Mouse (Mus musculus) thymus, postnatal 25 days (tissue): Measurements from ENCODE around the gene Fam166a.

ENCODE experiments used
- DNase-seq: peaks from one replicate; pipeline ENCODE4 v3.0.0; 2022

The Fam166a gene

GRCm38 (mm10) chr2:25185625-25186574 lies 32.6 kb upstream of the Fam166a start:
- peak; percentile 63 for DNase-seq

DNA sequence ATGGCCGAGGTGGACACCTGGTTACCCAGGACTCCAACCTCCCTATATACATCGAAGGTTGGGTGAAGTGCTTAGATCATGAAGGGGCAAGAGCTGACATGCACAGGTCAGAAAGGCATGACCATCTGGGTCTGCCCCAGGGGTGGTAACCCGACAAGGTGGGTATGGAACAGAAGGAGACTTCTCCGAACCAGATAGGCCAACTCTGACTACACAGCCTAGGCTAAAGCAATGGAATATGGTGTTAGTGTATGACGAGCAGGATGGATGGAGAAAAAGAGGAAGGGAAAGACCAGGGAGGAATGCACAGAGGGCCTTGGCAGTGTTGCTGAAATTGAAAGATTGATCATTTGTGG lies 32.0 kb upstream of the Fam166a start:
- no peak for DNase-seq

GRCm38 (mm10) chr2:25187841-25188240 lies 30.7 kb upstream of the Fam166a start:
- no peak for DNase-seq

DNA sequence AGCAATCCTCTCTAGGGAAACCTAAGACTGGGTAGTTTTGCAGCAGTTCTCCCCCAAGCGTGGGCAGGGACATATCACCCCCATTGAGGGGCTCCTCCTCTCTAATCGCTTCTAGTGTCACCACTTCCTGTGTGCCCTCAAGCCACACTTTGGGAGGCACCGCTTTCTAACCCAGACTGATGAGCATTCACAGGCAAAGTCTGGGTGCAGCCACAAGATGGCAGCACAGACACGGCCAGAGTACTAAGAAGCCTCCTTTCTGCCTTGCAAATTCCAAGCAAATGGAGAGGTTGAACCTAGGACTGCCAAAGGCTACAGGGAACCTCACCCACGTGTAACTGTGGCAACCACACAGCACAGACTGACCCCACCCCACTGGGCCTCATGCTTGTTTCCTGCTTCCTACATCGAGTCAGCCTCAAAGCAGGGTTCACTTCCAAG lies 25.2 kb upstream of the Fam166a start:
- DNase-seq, result peak; percentile 86

GRCm38 (mm10) chr2:25194006-25194405 lies 24.5 kb upstream of the Fam166a start:
- DNase-seq, result no peak

DNA sequence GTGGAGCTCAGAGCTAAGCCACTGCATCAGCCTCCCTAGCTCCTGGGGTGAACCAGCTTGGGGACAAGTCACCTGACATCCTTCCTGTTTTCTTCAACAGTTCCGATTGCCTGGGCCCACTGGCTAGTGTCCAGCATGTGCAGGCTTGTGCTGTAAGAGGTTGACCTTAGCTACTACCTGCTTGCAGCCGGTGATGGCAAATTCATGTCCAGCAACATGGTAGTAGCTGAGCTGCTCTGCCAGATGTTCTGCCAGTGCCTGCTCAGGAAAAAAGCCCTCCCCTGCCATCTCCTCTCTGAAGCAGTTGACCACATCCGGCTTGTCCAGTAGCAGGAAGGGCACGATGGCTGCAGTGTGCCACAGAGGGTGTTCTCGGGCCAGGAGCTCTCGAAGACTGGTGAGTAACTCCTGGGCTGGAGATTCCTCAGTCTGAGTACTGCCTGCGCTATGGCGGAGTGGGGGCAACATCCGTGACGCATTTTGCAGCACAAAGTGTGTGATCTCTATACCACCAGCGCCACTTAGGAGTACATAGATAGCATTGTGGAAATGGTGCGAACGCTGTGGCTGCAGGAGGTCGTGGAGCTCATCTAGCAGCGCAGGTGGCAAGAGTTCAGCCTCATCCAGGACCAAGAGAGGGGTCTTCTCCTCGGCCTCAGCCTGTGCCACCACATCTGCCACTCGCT lies 23.9 kb upstream of the Fam166a start:
- DNase-seq, result peak; percentile 47

- peak; percentile 74 for DNase-seq
These were observed 23.1 kb upstream of the Fam166a start for GRCm38 (mm10) chr2:25195211-25196156.

DNA sequence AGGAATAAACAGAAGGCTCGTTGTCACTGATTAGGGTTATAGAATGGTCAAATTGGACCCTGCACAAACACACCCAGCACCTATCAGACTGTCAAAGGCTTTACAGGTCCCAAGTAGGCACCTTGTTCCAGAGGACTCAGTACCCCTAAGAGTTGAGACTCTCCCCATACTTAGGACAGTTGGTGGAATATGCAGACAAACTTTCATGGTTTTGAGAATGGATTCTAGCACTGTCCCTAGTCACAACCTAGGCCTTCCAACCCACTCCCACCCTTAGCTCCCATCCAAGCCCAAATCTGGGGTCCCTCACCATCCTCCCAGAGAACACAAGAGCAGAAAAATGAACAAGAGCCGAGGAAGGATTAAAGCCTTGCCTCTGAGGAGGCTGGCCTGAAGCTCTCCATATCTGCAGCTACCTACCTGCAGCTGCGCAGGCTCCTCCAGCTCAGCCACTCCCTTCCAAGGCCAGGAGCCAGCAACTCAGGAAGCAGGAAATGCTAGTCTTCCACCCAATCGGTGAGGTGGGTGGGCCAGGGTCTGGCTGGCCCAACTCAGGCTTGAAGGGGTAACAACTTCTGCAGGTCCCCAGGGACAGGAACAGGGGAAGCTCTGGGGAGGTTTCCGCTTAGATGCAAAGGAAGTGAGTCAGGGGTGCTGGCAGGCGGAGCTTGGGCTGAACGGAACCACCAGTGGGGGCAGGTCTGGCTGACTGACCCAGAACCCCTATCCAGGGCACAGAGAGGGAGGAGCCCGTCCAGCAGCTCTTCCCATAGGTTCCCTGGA lies 22.2 kb upstream of the Fam166a start, which contains the start of gene Tor4a:
TSS of gene Tor4a (minus strand) at position 715 of the 783 bp plus-strand sequence.
- peak; percentile 78 for DNase-seq

GRCm38 (mm10) chr2:25197191-25197590 lies 21.4 kb upstream of the Fam166a start:
- DNase-seq, result no peak

GRCm38 (mm10) chr2:25197946-25198345 lies 20.6 kb upstream of the Fam166a start:
- no peak for DNase-seq

DNA sequence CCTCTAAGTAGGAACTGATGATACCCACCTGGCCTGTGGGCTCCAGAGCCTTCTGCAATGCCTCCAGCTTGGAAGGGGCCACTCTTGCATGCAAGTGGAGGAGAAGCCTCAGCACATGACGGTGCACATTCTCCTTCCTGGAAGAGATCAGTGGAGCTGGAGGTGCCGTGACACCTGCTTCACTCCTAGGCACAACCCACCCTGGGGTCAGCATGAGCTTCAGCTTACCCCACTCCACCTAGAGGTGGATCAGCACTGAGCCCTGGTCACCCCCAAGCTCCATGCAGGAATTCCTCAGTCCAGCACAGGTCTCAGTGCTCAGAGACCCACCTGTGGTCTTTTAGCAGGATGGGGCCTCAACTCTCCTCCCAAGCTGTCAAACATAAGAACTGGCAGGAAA lies 17.9 kb upstream of the Fam166a start:
- DNase-seq, result no peak

DNA sequence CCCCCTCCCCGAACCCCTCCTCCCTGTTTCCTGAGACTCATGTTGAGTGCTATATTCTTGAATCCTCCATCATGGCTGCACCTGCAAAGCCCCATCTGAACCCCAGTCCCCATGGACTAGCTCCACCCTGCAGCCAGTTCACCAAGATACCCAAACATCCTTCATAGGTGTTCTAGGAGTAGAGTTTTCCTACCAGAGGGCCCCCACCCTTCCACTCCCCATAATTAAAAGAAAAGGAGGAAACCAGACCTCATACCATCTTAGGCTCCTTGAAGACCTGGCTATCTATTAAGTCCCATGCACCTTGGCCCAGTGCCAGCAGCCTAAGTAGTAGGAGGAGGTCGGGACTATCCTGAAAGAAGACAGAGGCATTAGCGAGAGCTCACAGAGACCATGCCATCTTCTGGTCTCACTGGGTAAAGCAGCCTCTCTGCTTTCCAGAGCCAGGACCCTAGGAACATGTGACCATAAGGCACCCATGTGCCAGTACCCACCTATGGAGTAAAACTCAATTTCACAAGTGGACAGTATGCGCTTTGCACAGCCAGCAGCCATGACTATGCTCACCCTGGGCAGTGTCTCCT lies 14.8 kb upstream of the Fam166a start:
- DNase-seq, result no peak

DNA sequence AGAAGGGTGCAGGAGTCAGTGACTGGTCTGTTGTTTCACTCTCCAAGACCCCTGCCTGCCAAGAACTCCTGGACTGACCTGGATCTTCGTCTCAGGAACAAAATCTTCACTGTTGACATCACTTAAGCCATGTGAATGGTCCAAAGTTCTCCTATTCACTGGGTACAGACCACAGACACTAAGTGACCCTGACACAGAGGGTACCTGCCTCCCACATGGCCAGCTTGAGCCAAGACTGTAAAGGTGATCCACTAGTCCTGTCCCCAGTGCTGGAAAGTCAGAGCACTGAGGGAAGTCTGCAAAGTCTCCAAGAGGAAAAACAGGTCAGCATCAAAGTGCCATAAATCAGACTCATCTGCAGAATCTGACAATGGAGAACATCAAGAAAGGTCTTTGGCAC lies 11.0 kb upstream of the Fam166a start:
- no peak for DNase-seq

- DNase-seq, result no peak
These were observed 7.9 kb upstream of the Fam166a start for GRCm38 (mm10) chr2:25210686-25211085.

DNA sequence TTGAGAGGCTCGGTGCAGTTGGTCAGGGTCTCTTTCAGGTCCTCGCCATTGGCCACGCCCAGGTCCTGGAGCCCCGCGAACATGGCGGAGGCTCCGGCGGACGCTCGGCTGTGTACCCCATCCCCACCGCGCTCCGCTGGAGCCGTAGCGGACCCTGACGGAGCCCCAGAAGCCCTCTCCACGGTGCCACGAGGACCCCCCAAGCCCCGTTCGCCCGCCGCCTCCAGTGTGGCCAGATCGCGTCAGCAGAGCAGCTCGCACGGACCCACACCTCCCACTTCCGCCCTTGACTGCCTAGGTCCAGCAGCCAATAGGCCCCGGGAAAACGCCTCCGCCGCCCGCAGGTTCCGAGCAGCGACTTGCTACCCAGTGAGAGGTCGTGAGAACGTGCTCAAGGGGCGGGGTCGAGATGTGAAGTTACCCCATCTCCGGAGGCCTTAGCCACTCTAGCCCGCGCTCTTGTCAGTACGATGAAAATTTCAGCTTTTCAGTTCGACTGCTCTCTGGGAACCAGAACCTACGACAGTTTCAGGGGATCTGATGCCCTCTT lies 7.3 kb upstream of the Fam166a start, which contains the start of gene Nelfb:
TSS of gene Nelfb (minus strand) at position 369 of the 550 bp plus-strand sequence.
- peak; percentile 90 for DNase-seq

- no peak for DNase-seq
These were observed 5.2 kb upstream of the Fam166a start for GRCm38 (mm10) chr2:25213266-25213865.

- no peak for DNase-seq
These were observed 4.1 kb upstream of the Fam166a start, which contains the start of gene Stpg3 for GRCm38 (mm10) chr2:25214444-25214843. Gene Stpg3 (minus strand): TSS chr2:25214637.

DNA sequence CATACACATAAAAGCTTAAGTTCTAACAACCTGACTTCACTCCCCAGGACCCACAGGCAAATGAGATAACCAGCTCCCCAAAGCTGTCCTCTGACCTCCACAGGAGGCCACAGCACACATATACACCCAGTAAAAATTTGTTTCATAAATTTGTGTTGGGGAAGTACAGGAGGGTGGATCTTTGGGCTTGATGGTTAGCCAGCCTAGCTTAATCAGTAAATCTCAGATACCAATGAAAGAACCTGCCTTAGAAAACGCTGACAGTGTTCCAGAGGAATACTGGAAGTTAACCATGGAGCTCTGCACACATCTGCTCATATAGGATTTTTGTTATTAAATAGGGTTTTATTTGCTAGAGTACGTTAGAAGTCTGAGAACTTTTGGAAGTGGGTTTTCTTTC lies 879 bp upstream of the Fam166a start:
- DNase-seq, result no peak

DNA sequence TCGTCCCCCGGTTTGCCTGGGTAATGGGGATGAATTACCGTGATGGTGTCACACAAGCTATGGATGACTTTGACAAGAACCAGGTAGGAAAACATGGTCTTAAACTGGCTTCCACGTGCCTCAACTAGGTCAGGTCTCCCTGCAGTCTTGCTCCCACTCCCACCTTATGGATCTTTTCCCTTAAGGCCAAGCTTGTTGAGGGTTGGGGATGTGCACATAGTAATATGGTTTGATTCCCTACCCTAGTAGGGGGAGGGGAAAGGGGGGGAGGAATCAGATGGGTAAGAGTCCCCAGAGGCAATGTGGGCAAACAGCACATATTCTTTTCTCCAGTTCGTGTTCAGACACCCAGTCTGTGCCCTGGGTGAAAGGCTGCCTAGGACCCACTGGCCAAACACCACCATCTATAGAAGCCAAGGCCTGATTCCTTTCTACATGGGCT lies 2.8 kb downstream of the Fam166a start:
- no peak for DNase-seq

DNA sequence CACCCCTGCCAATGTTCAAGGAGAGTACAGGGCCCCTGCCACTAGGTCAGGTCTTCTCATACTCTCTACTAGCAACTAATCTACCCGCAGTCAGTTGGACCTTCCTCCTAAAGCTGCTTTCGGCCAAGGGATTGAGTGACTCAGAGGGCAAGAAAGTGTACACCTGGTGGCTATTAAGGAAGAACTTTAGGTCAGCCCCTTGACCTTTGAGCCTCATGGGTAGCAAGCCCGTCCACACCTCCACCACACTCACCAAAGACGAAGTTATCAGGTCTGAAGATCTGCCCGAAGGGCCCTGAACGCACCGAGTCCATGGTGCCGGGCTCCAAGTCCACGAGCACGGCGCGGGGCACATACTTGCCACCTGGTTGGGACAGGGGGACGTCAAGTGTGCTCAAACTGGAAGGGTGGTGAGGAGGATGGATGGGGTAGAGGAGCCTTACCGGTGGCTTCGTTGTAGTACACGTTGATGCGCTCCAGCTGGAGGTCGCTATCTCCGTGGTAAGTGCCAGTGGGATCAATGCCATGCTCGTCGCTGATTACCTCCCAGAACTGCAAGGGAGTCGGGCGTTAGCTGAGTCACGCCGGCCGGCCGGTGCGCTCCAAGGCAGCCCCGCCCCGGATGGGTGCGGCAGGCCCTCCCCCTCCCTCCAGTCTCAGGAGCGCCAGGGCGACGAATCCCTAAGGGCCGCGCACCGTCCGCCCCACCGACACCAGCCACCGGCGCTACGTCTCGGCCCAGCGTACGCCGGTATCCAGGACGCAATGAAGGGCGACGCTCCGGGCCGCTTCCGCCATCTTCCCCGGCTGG lies 5.3 kb downstream of the Fam166a start:
- peak; percentile 82 for DNase-seq
